Mouse (Mus musculus): ENCODE measurements around the gene Nnmt. TPM values are rescaled to one million over a fixed set of nuclear protein-coding genes. Genes with fewer than 3 reads are reported as not detected.

The Nnmt gene
- polyA plus RNA-seq, 1 experiment from 2014 or later, result 0.58 TPM

- Histone ChIP-seq H3K36me3 (no peaks in the 10 kb centered on the region), H3K4me2 (no peak overlapping the region), H3K9ac (no peak overlapping the region), H3K9me3 (replicated peaks) (peaks cover 7% of the 10 kb centered on the region), H3K4me1 (replicated peaks) (peaks cover 25% of the 10 kb centered on the region), H3K27ac (no peak overlapping the region), H3K4me3 (replicated peaks) (no peak overlapping the region), H3K27me3 (peaks cover 16% of the 10 kb centered on the region)
- WGBS (ENCODE audit: insufficient replicate concordance), result 65% methylated on average over 16 of the region's 16 CpGs
- ATAC-seq (ENCODE audit: low read depth) (no peak), DNase-seq (no peak)
Observed at GRCm38 (mm10) chr9:48646781-48647647, 42.1 kb upstream of the Nnmt start.

DNA sequence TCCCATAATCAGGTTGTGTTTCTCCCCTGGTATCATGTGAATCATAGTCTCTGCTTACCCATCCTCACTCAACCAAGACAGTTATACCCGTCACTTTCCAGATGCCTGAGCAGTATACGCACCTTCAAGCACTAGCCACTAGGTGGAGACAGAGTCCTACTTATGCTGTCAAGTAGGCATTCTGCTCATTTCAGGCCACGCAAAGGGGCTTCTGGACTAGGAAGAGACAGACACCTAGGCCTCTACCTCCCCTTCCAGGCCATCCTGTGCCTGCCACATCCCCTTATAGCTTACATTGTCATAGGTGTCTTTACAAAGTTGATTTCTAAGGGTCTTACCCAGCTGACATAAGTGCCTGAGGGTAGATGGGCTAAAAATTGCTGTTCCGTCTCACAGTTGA lies 41.3 kb upstream of the Nnmt start:
- peaks cover 7% of the 10 kb centered on the region for H3K9me3 ChIP-seq (replicated peaks)
- H3K4me1 ChIP-seq (replicated peaks), result peaks cover 25% of the 10 kb centered on the region
- ATAC-seq (ENCODE audit: low read depth), result no peak
- H3K9ac ChIP-seq, result no peak overlapping the region
- no peak overlapping the region for H3K27ac ChIP-seq
- 23% methylated on average over 4 of the region's 4 CpGs for WGBS (ENCODE audit: insufficient replicate concordance)
- DNase-seq, result peak; percentile 40
- no peaks in the 10 kb centered on the region for H3K36me3 ChIP-seq
- H3K4me2 ChIP-seq, result no peak overlapping the region
- H3K27me3 ChIP-seq, result peaks cover 16% of the 10 kb centered on the region
- H3K4me3 ChIP-seq (replicated peaks), result no peak overlapping the region

GRCm38 (mm10) chr9:48645648-48646126 lies 40.7 kb upstream of the Nnmt start:
- H3K27ac ChIP-seq, result no peak overlapping the region
- H3K4me1 ChIP-seq (replicated peaks), result peaks cover 25% of the 10 kb centered on the region
- H3K36me3 ChIP-seq, result no peaks in the 10 kb centered on the region
- peaks cover 7% of the 10 kb centered on the region for H3K9me3 ChIP-seq (replicated peaks)
- no peak overlapping the region for H3K4me3 ChIP-seq (replicated peaks)
- ATAC-seq (ENCODE audit: low read depth) (no peak), DNase-seq (no peak)
- H3K4me2 ChIP-seq, result no peak overlapping the region
- no peak overlapping the region for H3K9ac ChIP-seq
- H3K27me3 ChIP-seq, result peaks cover 16% of the 10 kb centered on the region
- 45% methylated on average over 4 of the region's 4 CpGs for WGBS (ENCODE audit: insufficient replicate concordance)

DNA sequence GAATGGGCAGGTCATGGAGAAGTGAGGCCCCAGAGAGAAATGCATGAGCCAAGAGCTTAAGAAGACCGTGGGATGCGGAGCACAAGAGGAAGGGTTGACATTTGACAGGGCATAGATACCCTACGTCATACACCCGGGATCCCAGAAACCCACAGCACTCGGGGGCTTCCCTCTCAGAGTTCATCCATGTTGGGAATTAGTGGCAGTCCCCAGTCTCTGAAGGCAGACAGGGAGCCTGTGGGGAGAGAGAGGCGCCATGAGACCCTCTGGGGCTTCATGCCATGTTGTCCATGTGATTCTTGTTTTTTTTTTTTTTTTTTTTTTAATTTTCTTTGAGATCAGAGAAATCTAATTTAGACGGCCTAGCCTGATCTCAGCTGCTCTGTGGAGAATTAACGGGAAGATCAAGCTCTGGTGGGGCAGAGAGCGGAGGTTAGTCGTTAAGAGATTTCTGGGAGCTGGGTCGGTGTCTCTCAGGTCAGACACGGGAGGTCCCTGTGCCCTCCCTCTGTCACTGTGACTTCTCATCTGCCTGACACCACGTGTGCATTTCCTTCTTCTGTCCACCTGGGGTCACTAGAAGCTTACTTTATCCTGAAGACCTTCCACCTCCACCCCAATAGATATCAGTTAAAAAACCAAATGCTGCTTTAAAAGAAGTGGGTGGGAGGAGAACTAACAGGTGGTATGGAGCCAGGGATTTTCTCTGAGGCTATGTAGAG lies 40.1 kb upstream of the Nnmt start:
- H3K36me3 ChIP-seq, result no peaks in the 10 kb centered on the region
- peaks cover 16% of the 10 kb centered on the region for H3K27me3 ChIP-seq
- H3K4me1 ChIP-seq (replicated peaks), result peaks cover 20% of the 10 kb centered on the region
- no peak overlapping the region for H3K9ac ChIP-seq
- DNase-seq (no peak), ATAC-seq (ENCODE audit: low read depth) (no peak)
- no peak overlapping the region for H3K27ac ChIP-seq
- WGBS (ENCODE audit: insufficient replicate concordance), result 39% methylated on average over 13 of the region's 13 CpGs
- H3K9me3 ChIP-seq (replicated peaks), result peaks cover 7% of the 10 kb centered on the region
- H3K4me3 ChIP-seq (replicated peaks), result no peak overlapping the region
- no peak overlapping the region for H3K4me2 ChIP-seq

GRCm38 (mm10) chr9:48644376-48644775 lies 39.4 kb upstream of the Nnmt start:
- DNase-seq, result no peak
- Histone ChIP-seq H3K27ac (no peak overlapping the region), H3K4me1 (replicated peaks) (peaks cover 13% of the 10 kb centered on the region), H3K9me3 (replicated peaks) (peaks cover 7% of the 10 kb centered on the region), H3K36me3 (no peaks in the 10 kb centered on the region), H3K27me3 (peaks cover 18% of the 10 kb centered on the region), H3K4me3 (replicated peaks) (no peak overlapping the region), H3K9ac (no peak overlapping the region), H3K4me2 (no peak overlapping the region)
- no peak for ATAC-seq (ENCODE audit: low read depth)
- WGBS (ENCODE audit: insufficient replicate concordance), result 67% methylated on average over 3 of the region's 3 CpGs

GRCm38 (mm10) chr9:48641636-48642035 lies 36.7 kb upstream of the Nnmt start:
- Histone ChIP-seq H3K4me3 (replicated peaks) (no peak overlapping the region), H3K4me2 (no peak overlapping the region), H3K36me3 (no peaks in the 10 kb centered on the region), H3K27me3 (peaks cover 13% of the 10 kb centered on the region; the same call in 1 of the 2 replicates), H3K4me1 (replicated peaks) (no peaks in the 10 kb centered on the region), H3K27ac (no peak overlapping the region), H3K9me3 (replicated peaks) (peaks cover 7% of the 10 kb centered on the region), H3K9ac (no peak overlapping the region)
- ATAC-seq (ENCODE audit: low read depth) (no peak), DNase-seq (no peak)
- WGBS (ENCODE audit: insufficient replicate concordance), result 73% methylated on average over 8 of the region's 8 CpGs

DNA sequence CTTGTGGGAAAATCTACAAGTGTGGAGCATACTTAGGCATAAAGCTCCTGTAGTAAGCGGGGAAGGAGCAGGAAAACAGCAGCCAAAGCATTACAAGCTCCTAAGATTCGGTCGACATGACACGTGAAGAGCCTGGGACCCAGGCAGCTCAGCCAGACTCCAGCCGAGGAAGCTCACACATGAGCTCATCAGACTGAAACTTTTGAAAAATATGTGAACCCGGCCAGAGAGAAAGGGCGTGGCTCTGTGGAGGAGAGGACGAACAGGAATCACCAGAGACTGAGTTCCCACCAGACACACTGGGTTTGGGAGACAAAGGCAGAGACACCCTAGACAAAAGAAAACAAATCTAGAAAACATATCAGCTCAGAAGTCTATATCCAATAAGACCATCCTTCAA lies 35.9 kb upstream of the Nnmt start:
- no peak for ATAC-seq (ENCODE audit: low read depth)

GRCm38 (mm10) chr9:48638176-48638803 lies 33.3 kb upstream of the Nnmt start:
- no peak overlapping the region for H3K9ac ChIP-seq
- 55% methylated on average over 15 of the region's 15 CpGs for WGBS (ENCODE audit: insufficient replicate concordance)
- DNase-seq, result no peak

More for the DNA sequence above, 35.9 kb upstream of the Nnmt start:
- no peaks in the 10 kb centered on the region for H3K4me1 ChIP-seq (replicated peaks)
- peaks cover 7% of the 10 kb centered on the region for H3K9me3 ChIP-seq (replicated peaks)
- peaks cover 19% of the 10 kb centered on the region; the same call in 1 of the 2 replicates for H3K27me3 ChIP-seq
- no peak overlapping the region for H3K27ac ChIP-seq
- no peak for DNase-seq
- no peak overlapping the region for H3K9ac ChIP-seq
- H3K4me3 ChIP-seq (replicated peaks), result no peak overlapping the region
- WGBS (ENCODE audit: insufficient replicate concordance), result 68% methylated on average over 8 of the region's 8 CpGs
- no peak overlapping the region for H3K4me2 ChIP-seq
- H3K36me3 ChIP-seq, result no peaks in the 10 kb centered on the region

GRCm38 (mm10) chr9:48637161-48637560 lies 32.2 kb upstream of the Nnmt start:
- ATAC-seq (ENCODE audit: low read depth) (no peak), DNase-seq (no peak)
- no peak overlapping the region for H3K4me3 ChIP-seq (replicated peaks)
- no peak overlapping the region for H3K4me2 ChIP-seq
- no peaks in the 10 kb centered on the region for H3K36me3 ChIP-seq
- H3K9ac ChIP-seq, result no peak overlapping the region
- peaks cover 24% of the 10 kb centered on the region; the same call in 1 of the 2 replicates for H3K27me3 ChIP-seq
- no peak overlapping the region for H3K27ac ChIP-seq
- no peaks in the 10 kb centered on the region for H3K9me3 ChIP-seq (replicated peaks)
- 69% methylated on average over 7 of the region's 7 CpGs for WGBS (ENCODE audit: insufficient replicate concordance)
- H3K4me1 ChIP-seq (replicated peaks), result no peaks in the 10 kb centered on the region

More at GRCm38 (mm10) chr9:48638176-48638803, 33.3 kb upstream of the Nnmt start:
- H3K9me3 ChIP-seq (replicated peaks), result no peaks in the 10 kb centered on the region
- H3K36me3 ChIP-seq, result no peaks in the 10 kb centered on the region
- no peak overlapping the region for H3K4me2 ChIP-seq
- no peak overlapping the region for H3K27ac ChIP-seq
- no peaks in the 10 kb centered on the region for H3K4me1 ChIP-seq (replicated peaks)
- peaks cover 24% of the 10 kb centered on the region; the same call in 1 of the 2 replicates for H3K27me3 ChIP-seq
- no peak for ATAC-seq (ENCODE audit: low read depth)
- H3K4me3 ChIP-seq (replicated peaks), result no peak overlapping the region

- H3K4me3 ChIP-seq (replicated peaks), result no peak overlapping the region
- H3K27me3 ChIP-seq, result peaks cover 24% of the 10 kb centered on the region; the same call in 1 of the 2 replicates
- H3K9ac ChIP-seq, result no peak overlapping the region
- H3K4me2 ChIP-seq, result no peak overlapping the region
- 23% methylated on average over 18 of the region's 18 CpGs for WGBS (ENCODE audit: insufficient replicate concordance)
- DNase-seq (no peak), ATAC-seq (ENCODE audit: low read depth) (no peak)
- H3K27ac ChIP-seq, result no peak overlapping the region
- no peaks in the 10 kb centered on the region for H3K36me3 ChIP-seq
- H3K9me3 ChIP-seq (replicated peaks), result no peaks in the 10 kb centered on the region
- no peaks in the 10 kb centered on the region for H3K4me1 ChIP-seq (replicated peaks)
Observed at GRCm38 (mm10) chr9:48635576-48636350, 30.8 kb upstream of the Nnmt start.
